Mouse (Mus musculus) neural tube, embryonic 14.5 days (tissue): ENCODE measurements at regions not wholly inside any gene's neighbourhood (a gene's known extent, or its start where the extent isn't known, plus 50 kb on each side); places are given as distances from the start of the nearest gene placed in this dataset.

Experiments
- ATAC-seq: fragments of 200-750 bp; cut with Nextera tagmentation; 2 replicates; pipeline ENCODE4 v1.8.0; 2017; ENCODE audit warnings: low read depth, mild to moderate bottlenecking, moderate TSS enrichment, moderate library complexity
- H3K27ac ChIP-seq: fragments of 300-500 bp; sonication (generic); 2 replicates; pipeline ENCODE4 v1.5.1; 2014; ENCODE audit warnings: low read depth, mild to moderate bottlenecking, control low read depth, low read length, moderate library complexity, mixed read lengths
- H3K27me3 ChIP-seq: fragments of 300-500 bp; sonication (generic); 2 replicates; pipeline ENCODE4 v1.6.1; 2014; ENCODE audit warnings: low read length; ENCODE audit not compliant: control insufficient read depth, insufficient read depth
- H3K36me3 ChIP-seq: fragments of 300-500 bp; sonication (generic); 2 replicates; pipeline ENCODE4 v1.6.1; 2014; ENCODE audit warnings: low read length, mixed read lengths; ENCODE audit not compliant: control insufficient read depth, insufficient read depth
- H3K4me1 ChIP-seq: fragments of 300-500 bp; sonication (generic); 2 replicates; pipeline ENCODE4 v1.6.1; 2014; ENCODE audit warnings: low read length; ENCODE audit not compliant: control insufficient read depth, insufficient read depth
- H3K4me2 ChIP-seq: fragments of 300-500 bp; sonication (generic); 2 replicates; pipeline ENCODE4 v1.6.1; 2014; ENCODE audit warnings: mild to moderate bottlenecking, low read depth, low read length, control low read depth
- H3K4me3 ChIP-seq: fragments of 300-500 bp; sonication (generic); 2 replicates; pipeline ENCODE4 v1.5.1; 2014; ENCODE audit warnings: low read depth, low read length, control low read depth, mixed read lengths
- H3K9ac ChIP-seq: fragments of 300-500 bp; sonication (generic); replicated peaks from 2 replicates; pipeline ENCODE4 v1.6.1; 2014; ENCODE audit warnings: low read depth, mild to moderate bottlenecking, control low read depth, low read length, mixed read lengths
- H3K9me3 ChIP-seq: fragments of 300-500 bp; sonication (generic); 2 replicates; pipeline ENCODE4 v1.6.1; 2016; ENCODE audit warnings: low read length; ENCODE audit not compliant: control insufficient read depth
- WGBS: fragments of 180-500 bp; shearing (Covaris S2); extraction: QIAGEN DNeasy Blood & Tissue Kit; methylation state at CpG from one replicate; pipeline ENCODE4 v1.1.7; 2014; 5-methylcytosine and 5-hydroxymethylcytosine counted together

- 81% methylated on average over 2 of the region's 2 CpGs for WGBS
- H3K4me2 ChIP-seq, result no peak overlapping the region
- no peak overlapping the region for H3K4me3 ChIP-seq
- no peaks in the 10 kb centered on the region for H3K4me1 ChIP-seq
- no peak overlapping the region for H3K9ac ChIP-seq
- H3K36me3 ChIP-seq, result no peaks in the 10 kb centered on the region
- no peaks in the 10 kb centered on the region for H3K27me3 ChIP-seq
- ATAC-seq, result no peak
- H3K27ac ChIP-seq, result no peak overlapping the region
- no peaks in the 10 kb centered on the region for H3K9me3 ChIP-seq
Measured at GRCm38 (mm10) chr2:46394161-46394560, 1277.0 kb upstream of the Zeb2 start.

- no peak for ATAC-seq
- no peaks in the 10 kb centered on the region for H3K36me3 ChIP-seq
Measured at GRCm38 (mm10) chr2:46372847-46373461, 1255.8 kb upstream of the Zeb2 start.

GRCm38 (mm10) chr2:46371755-46372154 is 1254.6 kb upstream of the Zeb2 start:
- H3K4me2 ChIP-seq, result no peak overlapping the region
- no peaks in the 10 kb centered on the region for H3K27me3 ChIP-seq
- no peak overlapping the region for H3K4me3 ChIP-seq
- no peak overlapping the region for H3K27ac ChIP-seq
- 84% methylated on average over 1 of the region's 1 CpGs for WGBS
- no peak for ATAC-seq
- H3K4me1 ChIP-seq, result no peaks in the 10 kb centered on the region
- H3K9me3 ChIP-seq, result no peaks in the 10 kb centered on the region
- H3K9ac ChIP-seq, result no peak overlapping the region
- H3K36me3 ChIP-seq, result no peaks in the 10 kb centered on the region

More at GRCm38 (mm10) chr2:46372847-46373461, 1255.8 kb upstream of the Zeb2 start:
- H3K27me3 ChIP-seq, result no peaks in the 10 kb centered on the region
- no peaks in the 10 kb centered on the region for H3K4me1 ChIP-seq
- WGBS, result 95% methylated on average over 3 of the region's 3 CpGs
- H3K9me3 ChIP-seq, result no peaks in the 10 kb centered on the region
- no peak overlapping the region for H3K27ac ChIP-seq
- no peak overlapping the region for H3K4me2 ChIP-seq
- no peak overlapping the region for H3K9ac ChIP-seq
- no peak overlapping the region for H3K4me3 ChIP-seq

- Histone ChIP-seq H3K4me1 (no peaks in the 10 kb centered on the region), H3K9me3 (no peaks in the 10 kb centered on the region), H3K27ac (no peak overlapping the region), H3K27me3 (no peaks in the 10 kb centered on the region), H3K4me2 (no peak overlapping the region), H3K9ac (no peak overlapping the region), H3K36me3 (no peaks in the 10 kb centered on the region), H3K4me3 (no peak overlapping the region)
- WGBS, result 91% methylated on average over 5 of the region's 5 CpGs
- ATAC-seq, result no peak
Measured at GRCm38 (mm10) chr2:46370949-46371348, 1253.8 kb upstream of the Zeb2 start.

GRCm38 (mm10) chr2:46368882-46369281 is 1251.7 kb upstream of the Zeb2 start:
- ATAC-seq, result no peak
- H3K4me1 ChIP-seq, result no peaks in the 10 kb centered on the region
- WGBS, result 94% methylated on average over 4 of the region's 4 CpGs

GRCm38 (mm10) chr2:46366135-46366485 is 1248.9 kb upstream of the Zeb2 start:
- H3K9ac ChIP-seq, result no peak overlapping the region
- no peaks in the 10 kb centered on the region for H3K36me3 ChIP-seq
- H3K4me3 ChIP-seq, result no peak overlapping the region
- H3K27me3 ChIP-seq, result no peaks in the 10 kb centered on the region
- no peaks in the 10 kb centered on the region for H3K9me3 ChIP-seq
- 90% methylated on average over 3 of the region's 3 CpGs for WGBS
- no peak overlapping the region for H3K27ac ChIP-seq
- ATAC-seq, result no peak
- H3K4me2 ChIP-seq, result no peak overlapping the region
- no peaks in the 10 kb centered on the region for H3K4me1 ChIP-seq

More at GRCm38 (mm10) chr2:46368882-46369281, 1251.7 kb upstream of the Zeb2 start:
- H3K4me2 ChIP-seq, result no peak overlapping the region
- no peaks in the 10 kb centered on the region for H3K36me3 ChIP-seq
- H3K4me3 ChIP-seq, result no peak overlapping the region
- H3K27me3 ChIP-seq, result no peaks in the 10 kb centered on the region
- H3K9me3 ChIP-seq, result no peaks in the 10 kb centered on the region
- no peak overlapping the region for H3K9ac ChIP-seq
- H3K27ac ChIP-seq, result no peak overlapping the region

- no peak overlapping the region for H3K27ac ChIP-seq
- H3K9ac ChIP-seq, result no peak overlapping the region
- 88% methylated on average over 4 of the region's 4 CpGs for WGBS
- H3K36me3 ChIP-seq, result no peaks in the 10 kb centered on the region
- no peak overlapping the region for H3K4me2 ChIP-seq
- no peaks in the 10 kb centered on the region for H3K9me3 ChIP-seq
- no peak for ATAC-seq
- no peaks in the 10 kb centered on the region for H3K4me1 ChIP-seq
- H3K27me3 ChIP-seq, result no peaks in the 10 kb centered on the region
- no peak overlapping the region for H3K4me3 ChIP-seq
Measured at GRCm38 (mm10) chr2:46365428-46366134, 1248.4 kb upstream of the Zeb2 start.

- H3K27me3 ChIP-seq, result no peaks in the 10 kb centered on the region
- no peak for ATAC-seq
- no peaks in the 10 kb centered on the region for H3K36me3 ChIP-seq
- no peak overlapping the region for H3K4me3 ChIP-seq
- H3K27ac ChIP-seq, result no peak overlapping the region
- no peak overlapping the region for H3K9ac ChIP-seq
- no peaks in the 10 kb centered on the region for H3K9me3 ChIP-seq
- 73% methylated on average over 4 of the region's 4 CpGs for WGBS
- H3K4me2 ChIP-seq, result no peak overlapping the region
- H3K4me1 ChIP-seq, result no peaks in the 10 kb centered on the region
Measured at GRCm38 (mm10) chr2:46360049-46360712, 1243.0 kb upstream of the Zeb2 start.

GRCm38 (mm10) chr2:46358225-46358624 is 1241.0 kb upstream of the Zeb2 start:
- Histone ChIP-seq H3K9me3 (no peaks in the 10 kb centered on the region), H3K27ac (no peak overlapping the region), H3K4me3 (no peak overlapping the region), H3K4me2 (no peak overlapping the region), H3K9ac (no peak overlapping the region), H3K4me1 (no peaks in the 10 kb centered on the region), H3K36me3 (no peaks in the 10 kb centered on the region), H3K27me3 (no peaks in the 10 kb centered on the region)
- no peak for ATAC-seq
- WGBS, result 84% methylated on average over 3 of the region's 3 CpGs
